Mouse (Mus musculus): ENCODE data around the gene Smco4. TPM values are rescaled to one million over a fixed set of nuclear protein-coding genes. Genes with fewer than 3 reads are reported as not detected.

The Smco4 gene
- polyA plus RNA-seq, 1 experiment = 14.5 TPM

GRCm38 (mm10) chr9:15594148-15594547 lies 100.9 kb downstream of the Smco4 start:
- Histone ChIP-seq H3K4me1 (ENCODE audit: control insufficient read depth, insufficient read depth, insufficient read length, low read length) (no peaks in the 10 kb centered on the region), H3K4me3 (ENCODE audit: insufficient read depth, low read depth, low read length) (no peak overlapping the region), H3K27ac (replicated peaks; ENCODE audit: low read depth, low read length) (no peak overlapping the region)

Other genes with a start within 250 kb of the Smco4 start
- 25.8 and 28.0 TPM in 2 replicates for gene Med17, start 213.5 kb upstream of the Smco4 start, polyA plus RNA-seq (2012; ENCODE audit: insufficient read depth, insufficient read length, missing spikeins)
- 41.7 and 53.1 TPM in 2 replicates for gene Taf1d, start 187.2 kb upstream of the Smco4 start, polyA plus RNA-seq (2012; ENCODE audit: insufficient read depth, insufficient read length, missing spikeins)
- gene 4931406C07Rik, start 187.0 kb upstream of the Smco4 start, polyA plus RNA-seq (2012; ENCODE audit: insufficient read depth, insufficient read length, missing spikeins) = 370 and 448 TPM in 2 replicates
- gene Cep295, start 135.6 kb upstream of the Smco4 start, polyA plus RNA-seq (2012; ENCODE audit: insufficient read depth, insufficient read length, missing spikeins) = 5.1 and 5.7 TPM in 2 replicates
- not detected in 2 replicates for gene Deup1, start 134.5 kb downstream of the Smco4 start, polyA plus RNA-seq (2012; ENCODE audit: insufficient read depth, insufficient read length, missing spikeins)
- 2.5 and 5.8 TPM in 2 replicates for gene Slc36a4, start 216.3 kb downstream of the Smco4 start, polyA plus RNA-seq (2012; ENCODE audit: insufficient read depth, insufficient read length, missing spikeins)